Mouse (Mus musculus) layer of hippocampus, postnatal 36 days (tissue): ENCODE data around the gene Dgkg. TPM values are rescaled to one million over a fixed set of nuclear protein-coding genes. Genes with fewer than 3 reads are reported as not detected.
A peak's percentile ranks its signal among the peaks of the same experiment; 100 is the strongest.

Source experiments
- DNase-seq, 2 experiments: peaks; one replicate each; pipeline ENCODE4 v3.0.0; 2022
- total RNA-seq, 2 experiments: library from RNA; stranded (reverse); gene quantifications; 2 replicates each; pipeline ENCODE4 v1.2.3; 2021

Dgkg gene
- total RNA-seq, 2 experiments from 2014 or later = 211 TPM

- DNase-seq = no peak
Measured at GRCm38 (mm10) chr16:22643460-22643859, 13.6 kb downstream of the Dgkg start.

GRCm38 (mm10) chr16:22642953-22643352 lies 14.1 kb downstream of the Dgkg start:
- no peak for DNase-seq

GRCm38 (mm10) chr16:22642054-22642453 lies 15.0 kb downstream of the Dgkg start:
- no peak for DNase-seq

GRCm38 (mm10) chr16:22641588-22641987 lies 15.4 kb downstream of the Dgkg start:
- no peak for DNase-seq

- no peak for DNase-seq
Measured at GRCm38 (mm10) chr16:22637311-22637710, 19.7 kb downstream of the Dgkg start.

GRCm38 (mm10) chr16:22635706-22636105 lies 21.3 kb downstream of the Dgkg start:
- no peak for DNase-seq

GRCm38 (mm10) chr16:22633063-22633462 lies 24.0 kb downstream of the Dgkg start:
- no peak for DNase-seq

- no peak for DNase-seq
Measured at GRCm38 (mm10) chr16:22630351-22630750, 26.7 kb downstream of the Dgkg start.

- no peak for DNase-seq
Measured at GRCm38 (mm10) chr16:22629900-22630299, 27.1 kb downstream of the Dgkg start.

- DNase-seq = no peak
Measured at GRCm38 (mm10) chr16:22625987-22626386, 31.0 kb downstream of the Dgkg start.

- no peak for DNase-seq
Measured at GRCm38 (mm10) chr16:22625412-22625811, 31.6 kb downstream of the Dgkg start.

- no peak for DNase-seq
Measured at GRCm38 (mm10) chr16:22622286-22622685, 34.7 kb downstream of the Dgkg start.

- no peak for DNase-seq
Measured at GRCm38 (mm10) chr16:22621299-22621920, 35.6 kb downstream of the Dgkg start.

GRCm38 (mm10) chr16:22618424-22619056 lies 38.5 kb downstream of the Dgkg start:
- DNase-seq = no peak

GRCm38 (mm10) chr16:22615805-22616204 lies 41.2 kb downstream of the Dgkg start:
- no peak for DNase-seq

- DNase-seq = no peak
Measured at GRCm38 (mm10) chr16:22613186-22614073, 43.6 kb downstream of the Dgkg start.

- no peak for DNase-seq
Measured at GRCm38 (mm10) chr16:22608046-22608445, 49.0 kb downstream of the Dgkg start.

GRCm38 (mm10) chr16:22606989-22607388 lies 50.0 kb downstream of the Dgkg start:
- no peak for DNase-seq

GRCm38 (mm10) chr16:22602399-22602798 lies 54.6 kb downstream of the Dgkg start:
- peak in 1 of 2 experiments; percentile 25 for DNase-seq

GRCm38 (mm10) chr16:22601756-22602155 lies 55.3 kb downstream of the Dgkg start:
- no peak for DNase-seq

- DNase-seq = no peak
Measured at GRCm38 (mm10) chr16:22600108-22600699, 56.8 kb downstream of the Dgkg start.

- no peak for DNase-seq
Measured at GRCm38 (mm10) chr16:22598741-22599140, 58.3 kb downstream of the Dgkg start.

GRCm38 (mm10) chr16:22596394-22596793 lies 60.6 kb downstream of the Dgkg start:
- DNase-seq = no peak
